Mouse (Mus musculus): ENCODE results near the gene Lrrc4c.

DNA sequence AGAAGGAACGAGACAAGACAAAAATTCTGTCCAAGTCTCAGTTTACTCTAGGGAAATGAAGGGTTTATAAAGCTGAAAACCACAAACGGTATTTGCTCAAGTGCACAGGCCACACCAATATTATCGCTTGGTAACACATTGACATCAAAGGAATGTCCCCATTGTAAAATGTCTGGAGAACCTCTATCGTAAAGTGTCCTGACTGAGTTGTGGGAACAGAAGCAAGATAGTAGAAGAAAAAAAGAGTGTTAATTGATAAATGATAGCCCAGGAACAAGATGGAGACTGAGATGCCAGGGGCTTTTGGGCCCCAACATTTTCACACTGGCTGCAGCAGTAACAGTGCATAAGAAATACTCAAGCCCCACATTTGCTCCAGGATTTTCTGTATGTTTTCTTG lies 1212.7 kb downstream of the Lrrc4c start:
- TF ChIP-seq CTCF (IDR thresholded peaks at IDR 0.05; ENCODE audit: extremely low read depth, insufficient read depth, low read length) (no peak), POLR2A (IDR thresholded peaks at IDR 0.05; ENCODE audit: extremely low read depth, insufficient read depth, low read length) (no peak)
